Mouse (Mus musculus) spleen, adult 2 months (tissue): Measurements from ENCODE around the gene Wfdc15a.

ENCODE experiments used
- CTCF ChIP-seq: fragments of 200-500 bp; IDR thresholded peaks from 2 replicates; pipeline ENCODE4 v1.5.1; 2011; ENCODE audit warnings: mild to moderate bottlenecking, inconsistent platforms; ENCODE audit not compliant: insufficient read depth, insufficient read length, insufficient replicate concordance; ENCODE audit errors: extremely low read depth
- POLR2A ChIP-seq: fragments of 200-500 bp; IDR thresholded peaks from 2 replicates; pipeline ENCODE4 v1.6.1; 2011; ENCODE audit warnings: low read depth, low read length, inconsistent platforms

GRCm38 (mm10) chr2:164221522-164221921 is 21.6 kb upstream of the Wfdc15a start, which contains the start of gene Wfdc15b:
- TF ChIP-seq CTCF = no peak
- no peak for TF ChIP-seq POLR2A
